Mouse (Mus musculus): ENCODE measurements around the gene Gm44503.

DNA sequence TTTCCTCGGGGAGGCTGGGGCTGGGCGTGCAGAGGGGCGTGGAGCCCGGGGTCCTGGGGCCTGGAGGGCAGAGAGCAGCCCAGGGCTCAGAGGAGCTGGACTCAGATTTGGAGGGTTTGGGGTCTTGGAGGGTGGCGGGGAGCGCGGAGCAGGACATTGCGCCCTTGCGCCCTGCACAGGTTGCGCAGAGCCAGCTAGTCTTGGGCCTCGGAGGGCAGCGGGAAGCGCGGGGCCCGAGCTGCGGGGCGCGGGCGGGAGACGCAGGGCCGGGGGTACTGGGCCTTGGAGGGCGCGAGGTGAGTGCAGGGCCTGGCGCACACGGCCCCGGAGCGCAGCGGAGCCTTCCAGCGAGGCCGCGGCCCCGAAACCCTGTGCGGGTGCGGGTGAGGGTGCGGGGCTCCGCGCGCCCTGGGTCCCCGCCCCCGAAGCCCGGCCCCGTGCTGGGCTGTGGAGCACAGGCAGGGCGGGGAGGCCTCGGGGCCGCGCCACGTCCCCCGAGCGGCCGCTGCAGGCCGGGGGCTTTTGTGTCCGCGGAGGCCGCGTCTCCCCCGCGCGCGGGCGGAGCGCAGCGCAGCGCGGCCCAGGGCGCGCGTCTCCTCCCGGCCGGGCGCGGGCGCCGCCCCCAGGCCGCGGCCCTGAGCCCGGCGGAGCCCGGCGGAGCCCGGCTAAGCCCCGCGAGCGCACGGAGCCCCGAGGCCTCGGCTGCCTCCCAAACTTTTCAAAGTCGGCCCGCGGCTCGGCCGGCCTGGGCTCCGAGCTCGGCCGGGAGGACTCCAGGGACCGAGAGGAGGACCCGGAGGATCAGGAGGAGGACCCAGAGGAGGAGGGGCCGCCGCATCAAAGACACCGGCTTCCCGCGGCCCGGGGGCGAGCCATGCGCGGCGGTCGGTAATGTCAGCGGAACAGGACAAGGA is 33.4 kb upstream of the Gm44503 start, which contains the start of gene Pygo1:
- no peak for TF ChIP-seq GATA1 (IDR thresholded peaks at IDR 0.05; ENCODE audit: borderline replicate concordance, low read length)
- TF ChIP-seq FLI1 (IDR thresholded peaks at IDR 0.05; ENCODE audit: low read length) = no peak

Data from megakaryocyte, embryonic 14.5 days (primary cell).